In the genomic region with DNA sequence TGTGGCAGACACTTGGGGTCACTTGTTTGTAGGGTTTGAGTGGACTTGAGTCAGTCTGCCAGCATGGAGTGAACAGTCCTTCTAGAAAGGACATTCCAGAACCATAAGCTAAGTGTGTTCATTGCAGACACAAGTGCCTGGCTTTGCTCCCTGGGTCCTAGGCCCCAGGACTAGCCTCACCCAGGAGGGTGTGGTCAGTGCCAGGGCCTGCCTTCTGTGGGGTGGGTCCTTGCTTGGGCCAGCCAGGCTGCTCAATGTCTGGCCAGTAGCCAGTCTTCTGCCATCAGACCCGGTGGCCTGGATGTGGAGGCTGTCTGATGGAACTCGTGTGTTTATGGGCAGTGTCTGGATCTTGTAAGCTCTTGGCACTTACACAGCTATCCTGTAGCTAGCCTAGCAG, we compare ENCODE assay signal across 8 mouse cellular contexts. TPM values are rescaled to one million over a fixed set of nuclear protein-coding genes. Genes with fewer than 3 reads are reported as not detected.
DNase-seq lines count a peak whose midpoint lies in the region; ATAC-seq lines count a peak whose summit lies in the region.

No protein-coding gene starts in this region.

- no peaks in the 10 kb centered on the region for H3K9me3 ChIP-seq in heart, embryonic 12.5 days (replicated peaks)
- H3K9me3 ChIP-seq in midbrain, embryonic 13.5 days, result no peaks in the 10 kb centered on the region

- no peaks in the 10 kb centered on the region for H3K27me3 ChIP-seq in heart, embryonic 12.5 days (replicated peaks)
- H3K27me3 ChIP-seq in midbrain, embryonic 13.5 days, result no peaks in the 10 kb centered on the region

- H3K36me3 ChIP-seq in heart, embryonic 12.5 days, result peaks cover 93% of the 10 kb centered on the region
- peaks cover 100% of the 10 kb centered on the region for H3K36me3 ChIP-seq in midbrain, embryonic 13.5 days

- peaks cover 63% of the 10 kb centered on the region for H3K4me1 ChIP-seq in heart, embryonic 12.5 days (replicated peaks)
- H3K4me1 ChIP-seq in midbrain, embryonic 13.5 days (replicated peaks), result no peaks in the 10 kb centered on the region

- DNase-seq in cerebellum, postnatal 14 days, result peak; percentile 36 to 51
- peak; percentile 92 for DNase-seq in MN1 (ENCODE audit: low spot score)
- DNase-seq in kidney, postnatal 25 days, result peak; percentile 48 to 77
- no peak for DNase-seq in retina, embryonic 14.5 days (ENCODE audit: low spot score)
- no peak for DNase-seq in right cerebral cortex, postnatal 14 days

- 16% methylated on average over 2 of the region's 2 CpGs for WGBS in heart, embryonic 12.5 days
- WGBS in midbrain, embryonic 13.5 days, result 80% methylated on average over 2 of the region's 2 CpGs

- no peak overlapping the region for H3K4me2 ChIP-seq in heart, embryonic 12.5 days
- H3K4me2 ChIP-seq in midbrain, embryonic 13.5 days (replicated peaks), result no peak overlapping the region

- peak overlapping the region; percentile 91 for H3K27ac ChIP-seq in heart, embryonic 12.5 days (ENCODE audit: poor library complexity, severe bottlenecking)
- H3K27ac ChIP-seq in midbrain, embryonic 13.5 days, result no peak overlapping the region

- peak overlapping the region; percentile 60; the same call in 1 of the 2 replicates for H3K9ac ChIP-seq in heart, embryonic 12.5 days
- no peak overlapping the region for H3K9ac ChIP-seq in midbrain, embryonic 13.5 days (replicated peaks)

- ATAC-seq in cerebellum, adult (ENCODE audit: insufficient number of reproducible peaks, low FRiP score, low TSS enrichment), result no peak
- peak; percentile 89 for ATAC-seq in heart, embryonic 12.5 days (ENCODE audit: insufficient number of reproducible peaks, low FRiP score)
- ATAC-seq in midbrain, embryonic 13.5 days, result no peak

- no peak overlapping the region for H3K4me3 ChIP-seq in heart, embryonic 12.5 days
- no peak overlapping the region for H3K4me3 ChIP-seq in midbrain, embryonic 13.5 days (replicated peaks)

RNA-seq across cellular contexts. Expression of a gene that starts 7.5 kb away (rescaled TPM):
- polyA plus RNA-seq in heart, embryonic 12.5 days (2016; fragmentation: Nextera tagmentation; extraction: Ambion mirVana), result 1,186 and 1,223 TPM in 2 replicates
- 360 TPM in 2 replicates for polyA plus RNA-seq in midbrain, embryonic 13.5 days (2015; fragmentation: Nextera tagmentation; extraction: Ambion mirVana)

RNA-seq across cellular contexts. Expression of a gene that starts 13.5 kb away (rescaled TPM):
- 464 and 485 TPM in 2 replicates for polyA plus RNA-seq in heart, embryonic 12.5 days (2016; fragmentation: Nextera tagmentation; extraction: Ambion mirVana)
- polyA plus RNA-seq in midbrain, embryonic 13.5 days (2015; fragmentation: Nextera tagmentation; extraction: Ambion mirVana), result 31.0 and 35.1 TPM in 2 replicates

RNA-seq across cellular contexts. Expression of a gene that starts 23.7 kb away (rescaled TPM):
- polyA plus RNA-seq in heart, embryonic 12.5 days (2016; fragmentation: Nextera tagmentation; extraction: Ambion mirVana), result 24.5 and 26.9 TPM in 2 replicates
- 21.3 and 21.6 TPM in 2 replicates for polyA plus RNA-seq in midbrain, embryonic 13.5 days (2015; fragmentation: Nextera tagmentation; extraction: Ambion mirVana)

RNA-seq across cellular contexts. Expression of a gene that starts 34.5 kb away (rescaled TPM):
- polyA plus RNA-seq in heart, embryonic 12.5 days (2016; fragmentation: Nextera tagmentation; extraction: Ambion mirVana), result 11.3 and 11.4 TPM in 2 replicates
- 17.2 and 17.4 TPM in 2 replicates for polyA plus RNA-seq in midbrain, embryonic 13.5 days (2015; fragmentation: Nextera tagmentation; extraction: Ambion mirVana)

RNA-seq across cellular contexts. Expression of a gene that starts 53.2 kb away (rescaled TPM):
- 2.0 and 2.1 TPM in 2 replicates for polyA plus RNA-seq in heart, embryonic 12.5 days (2016; fragmentation: Nextera tagmentation; extraction: Ambion mirVana)
- polyA plus RNA-seq in midbrain, embryonic 13.5 days (2015; fragmentation: Nextera tagmentation; extraction: Ambion mirVana), result 24.7 and 30.2 TPM in 2 replicates

Comparison
In these comparisons a context has a peak if more than half of its experiments do, and no peak if none do; other contexts are left out.
1. DNase-seq: peak in cerebellum, postnatal 14 days (2 of 2), MN1 (single experiment) and kidney, postnatal 25 days (2 of 2); none in retina, embryonic 14.5 days (single experiment) and right cerebral cortex, postnatal 14 days (single experiment).
2. RNA of a gene that starts 13.5 kb away (polyA plus RNA-seq): 464 to 485 TPM in heart, embryonic 12.5 days; 31.0 to 35.1 TPM in midbrain, embryonic 13.5 days; every median in the first group is over 10 times any median in the second.